In the genomic region with DNA sequence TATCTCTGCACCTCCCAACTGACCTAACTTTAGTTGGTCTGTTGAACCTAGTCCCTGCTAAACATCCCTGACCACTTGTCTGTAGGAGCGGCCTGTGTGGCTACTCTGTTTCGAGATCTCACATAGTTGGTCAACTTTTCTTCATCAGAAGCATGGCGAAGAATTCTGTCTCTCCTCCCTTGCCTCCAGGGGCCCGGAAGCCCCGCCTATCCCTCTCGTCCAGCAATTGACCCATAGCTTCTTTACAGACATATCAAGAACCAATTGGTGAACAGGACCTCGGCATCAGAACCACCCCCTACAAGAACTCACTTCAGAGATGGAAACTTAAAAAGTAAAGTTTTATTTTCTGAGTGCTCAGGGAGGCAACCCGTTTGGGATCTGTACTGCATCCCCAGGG, we compare ENCODE assay signal across 31 mouse cellular contexts. TPM values are rescaled to one million over a fixed set of nuclear protein-coding genes. Genes with fewer than 3 reads are reported as not detected.
A peak's percentile ranks its signal among the peaks of the same experiment; 100 is the strongest.
DNase-seq lines count a peak whose midpoint lies in the region; TF ChIP-seq lines count a peak whose summit lies in the region.
"Had no signal": no experiment of that assay in that cellular context is flagged by ENCODE, and none has a peak within 500 bp of the region (broad histone marks: within the 10 kb centered on the region; RNA-seq: fewer than 3 reads in every experiment).

No protein-coding gene starts in this region.

- no peaks in the 10 kb centered on the region for H3K27me3 ChIP-seq in ES-Bruce4 (ENCODE audit: control insufficient read depth, insufficient read depth, low read length, poor library complexity, severe bottlenecking)
- H3K27me3 ChIP-seq: embryonic facial prominence, embryonic 15.5 days; forebrain, embryonic 12.5 days had no signal

- TF ChIP-seq CTCF in ES-Bruce4 (IDR thresholded peaks at IDR 0.05; ENCODE audit: low read depth, low read length) = no peak

- in situ Hi-C loops in ES-E14 (cut with MboI; ENCODE audit: low sequenced_read_pairs in 2 of 2, unreplicated experiment in 2 of 2) = no loop called here

- H3K4me1 ChIP-seq in ES-Bruce4 (ENCODE audit: control insufficient read depth, insufficient read depth, low read length) (peaks cover 7% of the 10 kb centered on the region), ES-E14 (ENCODE audit: control insufficient read depth in 2 of 2, insufficient read depth in 2 of 2, low read length in 2 of 2, poor library complexity in 1 of 2) (peaks cover 5 to 6% of the 10 kb centered on the region in 2 experiments; a peak in 3 of 4 replicates)
- H3K4me1 ChIP-seq: embryonic facial prominence, embryonic 13.5 days; embryonic facial prominence, embryonic 15.5 days; forebrain, embryonic 12.5 days had no signal

- no peak for TF ChIP-seq POLR2A in ES-Bruce4 (IDR thresholded peaks at IDR 0.05; ENCODE audit: insufficient read depth, low read length)

- H3K9ac ChIP-seq in ES-Bruce4 (ENCODE audit: low read depth, poor library complexity, severe bottlenecking) = peak overlapping the region; percentile 61
- H3K9ac ChIP-seq in ES-E14 (ENCODE audit: insufficient read depth, low read depth, low read length, poor library complexity, severe bottlenecking) = peak overlapping the region; percentile 42; the same call in 1 of the 2 replicates
- H3K9ac ChIP-seq: embryonic facial prominence, embryonic 13.5 days; embryonic facial prominence, embryonic 15.5 days; forebrain, embryonic 12.5 days had no signal

- H3K9me3 ChIP-seq in ES-Bruce4 (replicated peaks; ENCODE audit: control insufficient read depth, insufficient read depth, low read length, poor library complexity, severe bottlenecking) (no peaks in the 10 kb centered on the region), ES-E14 (ENCODE audit: control insufficient read depth, insufficient read depth, low read depth, low read length) (no peaks in the 10 kb centered on the region)
- H3K9me3 ChIP-seq: embryonic facial prominence, embryonic 13.5 days; embryonic facial prominence, embryonic 15.5 days; forebrain, embryonic 10.5 days; forebrain, embryonic 12.5 days had no signal

- peak; percentile 54 for DNase-seq in testis, postnatal 10 days (ENCODE audit: low spot score)
- no peak for DNase-seq in testis, postnatal 14 days (ENCODE audit: low spot score)
- DNase-seq in ES-E14 (ENCODE audit: low read depth, low spot score) (no peak), ZHBTc4 (ENCODE audit: low read depth, low spot score) (peak; percentile 62)
- DNase-seq in urinary bladder, postnatal 10 days (ENCODE audit: low spot score) = no peak
- DNase-seq in lung, postnatal 14 days = no peak
- no peak for DNase-seq in kidney, adult 18-20 months
- DNase-seq: adrenal gland, adult 8-10 months; adrenal gland, postnatal 25 days; cerebellum, adult 11 months; cerebellum, adult 18-20 months; cerebellum, adult 8-10 months; cerebellum, adult 9-11 months; cerebellum, postnatal 14 days; cerebellum, postnatal 36 days; embryo, embryonic 11 days had no signal

- H3K36me3 ChIP-seq in ES-Bruce4 (ENCODE audit: control insufficient read depth, insufficient read depth, low read length, poor library complexity, severe bottlenecking) (no peaks in the 10 kb centered on the region), ES-E14 (ENCODE audit: control insufficient read depth, insufficient read depth, low read length, poor library complexity, severe bottlenecking) (no peaks in the 10 kb centered on the region)
- H3K36me3 ChIP-seq: embryonic facial prominence, embryonic 13.5 days; embryonic facial prominence, embryonic 15.5 days; forebrain, embryonic 10.5 days; forebrain, embryonic 12.5 days had no signal

- H3K27ac ChIP-seq in ES-Bruce4 (ENCODE audit: insufficient read depth, low read length) (peak overlapping the region; percentile 96), ES-E14 (ENCODE audit: insufficient read depth, low read depth, low read length, poor library complexity, severe bottlenecking) (peak overlapping the region; percentile 72; the same call in 1 of the 2 replicates)
- H3K27ac ChIP-seq: embryonic facial prominence, embryonic 13.5 days; embryonic facial prominence, embryonic 15.5 days; forebrain, embryonic 10.5 days; forebrain, embryonic 12.5 days had no signal

- no peak for TF ChIP-seq EP300 in ES-Bruce4 (IDR thresholded peaks at IDR 0.05; ENCODE audit: insufficient read depth, low read depth, low read length)

- peak overlapping the region; percentile 79 for H3K4me3 ChIP-seq in ES-Bruce4 (ENCODE audit: low read depth, low read length)
- peak overlapping the region; percentile 45 to 57 for H3K4me3 ChIP-seq in ES-E14 (ENCODE audit: insufficient read depth in 1 of 2, low read depth in 1 of 2, low read length in 2 of 2, poor library complexity in 1 of 2, severe bottlenecking in 1 of 2)
- H3K4me3 ChIP-seq: embryonic facial prominence, embryonic 13.5 days; embryonic facial prominence, embryonic 15.5 days; erythroblast, embryonic 14.5 days; forebrain, embryonic 10.5 days; forebrain, embryonic 12.5 days had no signal

TF ChIP-seq in ES-E14, 5 proteins besides CTCF, POLR2A, EP300 and RAD21:
- TF ChIP-seq ZNF384 (IDR thresholded peaks at IDR 0.05; ENCODE audit: low read depth, low read length) = no peak
- TF ChIP-seq ZC3H11A (IDR thresholded peaks at IDR 0.05; ENCODE audit: borderline replicate concordance, low read depth, low read length) = no peak
- TF ChIP-seq CHD2 (IDR thresholded peaks at IDR 0.05; ENCODE audit: low read depth, low read length) = no peak
- no peak for TF ChIP-seq HCFC1 (IDR thresholded peaks at IDR 0.05; ENCODE audit: borderline replicate concordance, insufficient read depth, low read length)

RNA-seq across cellular contexts. Expression of gene Izumo2, which starts 5.6 kb away (rescaled TPM):
- 1.8 and 2.2 TPM in 2 replicates for polyA plus RNA-seq in ES-Bruce4 (2011; ENCODE audit: insufficient read depth, insufficient read length, low read depth, missing spikeins)
- total RNA-seq in ES-E14 (2012; rRNA removed) = 0.40 and 0.79 TPM in 2 replicates
- total RNA-seq: adrenal gland, adult 8-10 months; adrenal gland, postnatal 25 days; adrenal gland, postnatal 4 days; common myeloid progenitor, adult 5-6 weeks; MEL had no signal
- polyA plus RNA-seq: brain, embryonic 14.5 days; C2C12; embryonic facial prominence, embryonic 11.5 days; embryonic facial prominence, embryonic 13.5 days; embryonic facial prominence, embryonic 15.5 days; erythroblast, embryonic 14.5 days; forebrain, embryonic 10.5 days; forebrain, embryonic 12.5 days; forebrain, embryonic 14.5 days; forebrain, embryonic 16.5 days; frontal cortex, adult 2 months had no signal

RNA-seq across cellular contexts. Expression of gene Myh14, which starts 32.3 kb away (rescaled TPM):
- 14.7 and 16.5 TPM in 2 replicates for polyA plus RNA-seq in ES-Bruce4 (2011; ENCODE audit: insufficient read depth, insufficient read length, low read depth, missing spikeins)
- 7.0 and 9.8 TPM in 2 replicates for total RNA-seq in ES-E14 (2012; rRNA removed)
- total RNA-seq: common myeloid progenitor, adult 5-6 weeks had no signal

RNA-seq across cellular contexts. Expression of gene Vrk3, which starts 45.2 kb away (rescaled TPM):
- 52.2 and 62.7 TPM in 2 replicates for polyA plus RNA-seq in ES-Bruce4 (2011; ENCODE audit: insufficient read depth, insufficient read length, low read depth, missing spikeins)
- total RNA-seq in ES-E14 (2012; rRNA removed) = 17.8 and 23.2 TPM in 2 replicates

RNA-seq across cellular contexts. Expression of gene Zfp473, which starts 47.9 kb away (rescaled TPM):
- 24.4 and 28.4 TPM in 2 replicates for polyA plus RNA-seq in ES-Bruce4 (2011; ENCODE audit: insufficient read depth, insufficient read length, low read depth, missing spikeins)
- total RNA-seq in ES-E14 (2012; rRNA removed) = 15.1 and 20.3 TPM in 2 replicates

Comparison
In these comparisons a context has a peak if more than half of its experiments do, and no peak if none do; other contexts are left out.
1. DNase-seq: peak in testis, postnatal 10 days (single experiment) and ZHBTc4 (single experiment); none in testis, postnatal 14 days (single experiment), ES-E14 (single experiment), urinary bladder, postnatal 10 days (single experiment), lung, postnatal 14 days (single experiment) and kidney, adult 18-20 months (single experiment).